Mouse (Mus musculus): ENCODE data around the gene Tas2r134.

Gene Tas2r134

GRCm38 (mm10) chr2:51627211-51627610, at the start of gene Tas2r134:
Gene Tas2r134 (plus strand): TSS chr2:51627511.
- TF ChIP-seq GATA4 (IDR thresholded peaks at IDR 0.05; ENCODE audit: insufficient replicate concordance, low read length) = no peak

GRCm38 (mm10) chr2:51579767-51580166, 47.5 kb upstream of the Tas2r134 start:
- TF ChIP-seq GATA4 (IDR thresholded peaks at IDR 0.05; ENCODE audit: insufficient replicate concordance, low read length) = no peak

- TF ChIP-seq GATA4 (IDR thresholded peaks at IDR 0.05; ENCODE audit: insufficient replicate concordance, low read length) = no peak
Observed at GRCm38 (mm10) chr2:51584050-51585046, 43.0 kb upstream of the Tas2r134 start.

GRCm38 (mm10) chr2:51588336-51588735, 39.0 kb upstream of the Tas2r134 start:
- no peak for TF ChIP-seq GATA4 (IDR thresholded peaks at IDR 0.05; ENCODE audit: insufficient replicate concordance, low read length)

- TF ChIP-seq GATA4 (IDR thresholded peaks at IDR 0.05; ENCODE audit: insufficient replicate concordance, low read length) = no peak
Observed at GRCm38 (mm10) chr2:51588895-51589294, 38.4 kb upstream of the Tas2r134 start.

GRCm38 (mm10) chr2:51589627-51590026, 37.7 kb upstream of the Tas2r134 start:
- TF ChIP-seq GATA4 (IDR thresholded peaks at IDR 0.05; ENCODE audit: insufficient replicate concordance, low read length) = no peak

- TF ChIP-seq GATA4 (IDR thresholded peaks at IDR 0.05; ENCODE audit: insufficient replicate concordance, low read length) = no peak
Observed at GRCm38 (mm10) chr2:51590308-51590707, 37.0 kb upstream of the Tas2r134 start.

- TF ChIP-seq GATA4 (IDR thresholded peaks at IDR 0.05; ENCODE audit: insufficient replicate concordance, low read length) = no peak
Observed at GRCm38 (mm10) chr2:51592157-51592556, 35.2 kb upstream of the Tas2r134 start.

- TF ChIP-seq GATA4 (IDR thresholded peaks at IDR 0.05; ENCODE audit: insufficient replicate concordance, low read length) = no peak
Observed at GRCm38 (mm10) chr2:51599473-51600201, 27.7 kb upstream of the Tas2r134 start.

- no peak for TF ChIP-seq GATA4 (IDR thresholded peaks at IDR 0.05; ENCODE audit: insufficient replicate concordance, low read length)
Observed at GRCm38 (mm10) chr2:51600202-51600487, 27.2 kb upstream of the Tas2r134 start.

- no peak for TF ChIP-seq GATA4 (IDR thresholded peaks at IDR 0.05; ENCODE audit: insufficient replicate concordance, low read length)
Observed at GRCm38 (mm10) chr2:51600873-51601272, 26.4 kb upstream of the Tas2r134 start.

GRCm38 (mm10) chr2:51610305-51610704, 17.0 kb upstream of the Tas2r134 start:
- TF ChIP-seq GATA4 (IDR thresholded peaks at IDR 0.05; ENCODE audit: insufficient replicate concordance, low read length) = no peak

GRCm38 (mm10) chr2:51610897-51611296, 16.4 kb upstream of the Tas2r134 start:
- TF ChIP-seq GATA4 (IDR thresholded peaks at IDR 0.05; ENCODE audit: insufficient replicate concordance, low read length) = no peak

GRCm38 (mm10) chr2:51613716-51614115, 13.6 kb upstream of the Tas2r134 start:
- no peak for TF ChIP-seq GATA4 (IDR thresholded peaks at IDR 0.05; ENCODE audit: insufficient replicate concordance, low read length)

GRCm38 (mm10) chr2:51621931-51622330, 5.4 kb upstream of the Tas2r134 start:
- TF ChIP-seq GATA4 (IDR thresholded peaks at IDR 0.05; ENCODE audit: insufficient replicate concordance, low read length) = no peak

GRCm38 (mm10) chr2:51626007-51626406, 1.3 kb upstream of the Tas2r134 start:
- no peak for TF ChIP-seq GATA4 (IDR thresholded peaks at IDR 0.05; ENCODE audit: insufficient replicate concordance, low read length)
